Mouse (Mus musculus) lung, postnatal 36 days (tissue): ENCODE measurements around the gene Mpv17l2.

Experiments used
- DNase-seq: peaks from one replicate; pipeline ENCODE4 v3.0.0; 2022; ENCODE audit warnings: mixed read lengths

The Mpv17l2 gene

DNA sequence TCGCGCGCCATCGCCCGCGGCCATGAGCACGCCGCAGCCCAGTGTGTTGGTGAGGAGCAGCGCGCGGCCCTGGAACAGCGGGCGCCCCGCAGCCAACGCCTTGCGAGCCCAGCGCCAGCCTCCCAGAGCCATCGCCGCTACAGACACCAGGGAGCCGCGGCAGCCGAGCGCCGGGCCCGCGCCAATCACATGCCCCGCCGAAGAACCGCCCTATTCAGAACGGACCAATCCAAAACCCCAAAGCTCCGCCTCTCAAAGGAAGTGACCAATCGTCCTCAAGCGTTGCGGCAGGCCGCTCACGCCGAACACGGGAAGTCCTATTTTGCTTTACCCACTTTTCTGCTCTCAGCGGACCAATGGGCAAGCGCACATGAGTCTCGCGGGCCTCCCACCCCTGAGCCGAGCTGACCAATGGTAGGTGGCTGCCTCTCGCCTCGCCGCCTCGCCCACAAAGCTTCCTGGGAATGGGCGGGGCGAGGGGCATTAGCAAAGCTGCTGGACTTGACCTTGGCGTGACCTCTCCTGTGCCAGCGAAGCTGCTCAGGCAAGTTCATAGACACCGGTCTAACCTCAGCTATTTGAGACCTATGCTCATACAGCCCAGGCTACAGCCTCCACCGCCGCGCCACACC lies at the start of gene Mpv17l2:
Gene Mpv17l2 (minus strand): TSS at position 172 of the 632 bp plus-strand sequence.
- DNase-seq, result peak; percentile 99

DNA sequence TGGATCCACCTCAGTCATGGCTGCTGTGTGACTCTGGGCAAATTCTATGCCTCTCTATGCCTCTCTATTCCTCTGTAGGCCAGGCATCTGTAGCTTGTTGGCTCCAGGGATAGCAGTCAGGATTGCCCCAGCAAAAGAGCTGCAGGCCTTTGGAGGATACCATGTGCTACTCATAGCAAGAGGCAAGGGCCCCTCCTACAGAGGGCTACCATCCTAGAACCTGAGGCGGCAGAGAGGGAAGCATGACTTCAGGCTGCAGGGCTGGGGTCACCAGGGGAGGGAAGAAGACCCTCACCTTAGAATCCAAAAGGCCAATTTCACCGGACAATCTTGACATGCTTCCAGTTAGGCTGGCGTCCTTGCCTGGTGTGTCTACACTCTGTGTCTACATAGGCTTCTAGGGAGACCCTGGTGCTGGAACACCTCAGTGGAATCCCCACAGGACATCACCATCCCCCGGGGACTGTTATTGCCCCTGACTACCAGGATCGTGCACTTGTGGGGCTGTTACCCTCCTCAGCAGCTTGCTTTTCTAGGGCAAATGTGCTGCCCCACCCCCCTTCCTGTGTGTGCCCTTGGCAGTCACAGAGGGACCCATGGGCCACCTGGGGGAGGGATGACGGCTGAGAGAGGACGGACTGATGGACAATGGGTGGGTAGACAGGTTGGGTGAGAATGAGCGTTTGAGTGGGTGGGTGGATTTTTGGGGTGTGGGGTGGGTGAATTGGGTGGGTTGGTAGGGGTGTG lies 48.4 kb upstream of the Mpv17l2 start:
- DNase-seq, result no peak

DNA sequence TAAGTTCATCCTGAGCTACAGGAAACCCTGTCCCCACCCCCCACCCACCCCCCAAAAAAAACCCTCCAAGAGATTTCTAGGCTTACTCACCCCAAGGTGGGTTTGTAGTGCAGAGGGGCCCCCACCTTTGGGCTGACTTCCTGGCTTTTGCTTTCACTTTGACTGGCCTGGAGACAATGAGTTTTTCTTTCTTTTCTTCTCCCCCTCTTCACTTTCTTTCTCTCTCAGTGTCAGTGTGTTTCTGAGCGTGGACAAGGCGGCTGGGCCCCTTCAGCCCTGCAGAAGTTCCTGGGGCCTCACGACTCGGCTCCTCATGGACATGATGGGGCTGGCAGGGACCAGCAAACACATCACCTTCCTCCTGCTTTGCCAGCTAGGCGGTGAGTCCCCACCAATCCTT lies 47.5 kb upstream of the Mpv17l2 start, which contains the start of gene Il12rb1:
Gene Il12rb1 (plus strand): TSS at position 211 of the 400 bp plus-strand sequence.
- no peak for DNase-seq

DNA sequence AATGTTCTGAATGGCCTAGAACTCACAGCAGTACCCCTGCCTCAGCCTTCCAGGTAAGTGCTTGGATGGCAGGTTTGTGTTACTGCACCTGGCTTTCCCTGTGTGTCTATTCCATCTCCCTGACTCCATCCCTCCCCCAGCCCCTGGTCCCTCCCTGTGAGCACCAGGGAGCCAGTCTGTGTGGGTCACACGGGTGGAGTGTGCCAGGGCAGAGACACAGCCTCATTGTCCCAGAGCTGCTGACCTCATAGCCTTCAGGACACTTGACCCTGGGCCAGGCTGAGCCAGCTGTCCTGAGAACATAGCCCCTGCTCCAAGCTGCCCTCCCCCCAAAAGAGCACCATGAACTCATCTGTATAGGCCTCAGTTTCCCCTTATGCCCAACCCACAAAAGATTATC lies 46.6 kb upstream of the Mpv17l2 start:
- no peak for DNase-seq

DNA sequence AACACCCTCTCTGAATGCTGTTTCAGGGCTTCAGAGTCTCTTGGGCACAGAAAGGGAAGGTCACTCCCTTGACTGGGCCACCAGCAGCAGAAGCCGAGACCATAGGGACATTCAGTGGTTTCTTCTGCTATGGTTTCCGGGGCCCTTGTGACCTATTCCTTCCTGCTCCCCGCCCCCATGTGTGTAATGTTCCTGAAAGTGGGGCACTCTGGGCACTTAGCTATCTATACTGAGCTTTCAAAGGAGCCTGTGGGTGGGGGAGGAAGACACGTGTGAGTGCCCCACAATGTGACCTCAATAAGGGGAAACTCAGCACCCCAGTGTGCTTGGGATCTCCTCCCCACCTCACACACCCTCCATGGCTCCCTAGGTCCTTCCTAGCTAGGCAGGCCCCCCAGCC lies 45.8 kb upstream of the Mpv17l2 start:
- DNase-seq, result peak; percentile 84

DNA sequence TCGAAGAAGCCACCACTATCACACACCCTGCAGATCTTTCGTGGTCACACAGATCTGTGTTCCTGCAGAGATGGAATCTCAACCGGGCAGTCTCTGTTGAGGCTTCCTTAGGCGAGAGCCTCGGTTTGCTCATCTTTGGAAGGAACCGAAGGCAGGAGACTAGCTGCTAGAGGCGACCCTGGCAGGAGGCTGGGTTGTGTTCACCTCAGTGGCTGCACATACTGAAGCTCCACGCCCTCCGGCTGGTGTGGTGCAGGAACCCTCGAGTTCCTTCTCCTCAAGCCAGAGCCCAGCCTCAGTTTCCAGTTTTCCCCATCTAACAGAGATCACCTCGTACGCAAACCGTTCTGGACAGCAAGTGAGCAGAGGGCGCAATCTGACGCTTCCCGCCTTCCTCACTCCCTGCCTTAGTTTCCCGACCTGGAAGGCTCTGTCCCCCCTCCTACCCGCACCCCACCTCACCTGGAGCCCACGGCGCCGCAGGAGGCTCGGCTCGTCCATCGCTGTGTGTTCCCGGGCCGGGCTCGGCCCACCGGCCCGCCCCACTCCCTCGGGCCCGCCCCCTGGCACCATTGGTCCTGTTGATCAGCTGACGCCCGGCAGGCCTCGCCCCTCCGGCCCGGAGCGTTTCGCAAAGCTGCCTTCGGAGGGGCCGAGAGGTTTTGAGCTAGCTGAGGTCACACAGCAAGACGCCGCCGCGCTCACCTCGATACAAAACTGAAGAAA lies 43.9 kb upstream of the Mpv17l2 start, which contains the start of gene Mast3:
Gene Mast3 (minus strand): TSS at position 574 of the 726 bp plus-strand sequence.
- DNase-seq, result peak; percentile 93

DNA sequence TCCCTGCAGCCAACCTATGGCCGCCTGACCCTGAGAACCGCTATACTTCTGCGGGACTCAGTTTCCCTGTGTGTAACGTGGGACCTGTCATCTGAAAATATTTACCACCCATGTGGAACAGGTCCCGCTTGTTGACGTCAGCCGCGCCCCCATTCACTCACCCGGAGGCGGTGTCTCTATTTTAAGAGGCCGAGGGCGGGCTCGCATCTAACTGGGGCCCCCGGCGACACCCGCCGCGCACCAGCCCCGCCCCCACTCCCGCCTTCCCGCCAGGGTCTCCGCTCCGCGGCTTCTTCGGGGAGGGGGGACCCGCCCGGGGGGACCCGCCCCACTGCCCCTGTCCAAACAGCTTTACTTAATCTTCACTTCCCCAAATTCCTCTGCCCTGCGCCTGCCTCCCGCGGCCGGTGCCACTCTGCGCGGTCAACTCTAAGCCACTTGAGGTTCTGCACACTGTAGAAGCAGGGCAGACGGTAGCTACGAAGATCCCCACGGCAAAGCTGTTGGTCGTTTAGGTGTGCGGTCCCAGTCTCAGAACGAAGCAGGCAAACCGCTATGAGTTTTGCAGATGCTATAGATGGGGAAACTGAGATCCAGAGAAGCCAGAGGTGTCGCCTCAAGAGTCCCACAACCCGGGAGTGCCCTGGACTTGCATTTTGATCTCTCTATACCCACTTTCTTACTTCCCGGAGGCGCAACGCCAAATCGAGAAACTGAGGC lies 43.2 kb upstream of the Mpv17l2 start:
- peak; percentile 70 for DNase-seq

DNA sequence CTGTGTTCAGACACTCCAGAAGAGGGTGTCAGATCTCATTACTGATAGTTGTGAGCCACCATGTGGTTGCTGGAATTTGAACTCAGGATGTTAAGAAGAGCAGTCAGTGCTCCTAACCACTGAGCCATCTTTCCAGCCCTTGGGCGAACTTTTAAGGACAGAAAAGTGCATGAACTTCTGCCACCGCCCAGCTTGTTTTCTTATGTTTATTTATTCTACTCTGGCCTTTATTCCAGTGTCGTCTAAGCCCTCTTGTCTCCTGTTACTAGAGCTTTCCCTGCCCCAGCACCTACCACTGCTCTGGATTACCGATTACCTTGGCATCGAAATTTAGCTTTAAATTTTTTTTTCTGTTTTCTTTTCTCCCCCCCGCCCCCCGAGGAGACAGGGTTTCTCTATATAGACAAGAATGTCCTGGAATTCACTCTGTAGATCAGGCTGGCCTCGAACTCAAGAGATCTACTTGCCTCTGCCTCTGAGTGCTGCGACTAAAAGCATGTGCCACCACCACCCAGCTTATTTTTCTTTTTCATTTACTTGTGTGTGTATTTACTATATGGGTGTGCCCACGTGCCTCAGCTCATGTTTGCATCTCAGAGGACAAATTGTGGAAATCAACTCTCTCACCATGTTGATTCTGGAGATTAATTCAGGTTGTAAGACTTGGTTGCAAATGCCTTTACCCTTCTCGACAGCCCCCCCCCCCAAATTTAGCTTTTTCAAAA lies 42.2 kb upstream of the Mpv17l2 start:
- DNase-seq, result no peak

DNA sequence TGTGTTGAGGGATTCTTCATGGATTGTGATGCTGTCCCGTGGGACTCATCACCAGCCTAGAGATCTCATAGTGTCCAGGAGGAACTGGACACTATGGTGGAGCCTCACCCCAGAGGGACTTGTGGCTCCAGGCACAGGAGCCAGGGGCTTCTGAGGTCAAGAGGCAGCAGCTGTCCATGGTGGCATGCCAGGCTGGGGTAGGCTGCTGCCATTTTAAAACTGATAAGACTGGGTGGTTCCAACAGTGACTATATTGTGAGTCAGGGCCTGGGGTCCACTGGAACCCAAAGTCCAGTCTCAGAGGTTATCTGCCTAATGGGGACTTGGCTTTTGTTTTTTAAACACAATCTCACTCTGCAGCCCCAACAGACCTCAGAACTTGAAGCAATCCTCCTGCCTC lies 41.1 kb upstream of the Mpv17l2 start:
- DNase-seq, result no peak

DNA sequence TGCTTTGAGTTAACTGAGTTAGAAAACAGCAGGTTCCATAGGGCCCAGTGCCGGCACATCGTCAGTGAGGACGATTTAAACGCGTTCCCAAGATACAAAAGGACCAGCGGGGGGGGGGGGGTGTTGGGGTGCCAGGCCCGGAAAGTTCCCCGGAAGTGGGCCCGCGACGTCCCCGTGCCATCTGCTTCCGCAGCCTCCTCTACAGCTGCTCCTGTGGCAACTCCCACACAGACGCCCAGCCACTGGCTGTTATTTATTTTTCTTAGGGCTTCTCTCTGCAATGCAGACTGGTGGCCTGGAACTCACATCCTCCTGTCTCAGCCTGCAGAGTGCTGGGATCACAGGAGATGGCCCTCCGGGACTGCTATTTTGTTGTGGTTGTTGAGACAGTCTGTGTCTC lies 40.4 kb upstream of the Mpv17l2 start:
- peak; percentile 15 for DNase-seq

DNA sequence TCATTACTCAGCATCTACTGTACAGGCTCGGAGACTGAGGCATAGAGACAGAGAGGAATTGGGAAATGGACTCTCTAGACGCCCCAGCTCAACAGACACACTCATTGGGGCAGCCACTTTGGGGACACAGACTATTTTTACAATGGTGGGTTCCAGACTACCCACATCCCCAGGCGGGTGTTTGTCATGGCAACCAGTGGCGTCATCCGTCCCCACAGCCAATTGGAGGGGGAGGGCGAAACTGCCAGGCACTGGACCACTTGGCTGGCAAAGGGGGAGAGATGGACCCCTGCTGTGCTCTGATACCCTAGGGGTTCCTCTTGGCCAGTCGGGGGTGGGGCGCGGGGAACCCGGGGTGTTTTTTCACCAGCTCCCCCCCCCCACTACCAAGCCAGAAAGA lies 39.9 kb upstream of the Mpv17l2 start:
- DNase-seq, result no peak

DNA sequence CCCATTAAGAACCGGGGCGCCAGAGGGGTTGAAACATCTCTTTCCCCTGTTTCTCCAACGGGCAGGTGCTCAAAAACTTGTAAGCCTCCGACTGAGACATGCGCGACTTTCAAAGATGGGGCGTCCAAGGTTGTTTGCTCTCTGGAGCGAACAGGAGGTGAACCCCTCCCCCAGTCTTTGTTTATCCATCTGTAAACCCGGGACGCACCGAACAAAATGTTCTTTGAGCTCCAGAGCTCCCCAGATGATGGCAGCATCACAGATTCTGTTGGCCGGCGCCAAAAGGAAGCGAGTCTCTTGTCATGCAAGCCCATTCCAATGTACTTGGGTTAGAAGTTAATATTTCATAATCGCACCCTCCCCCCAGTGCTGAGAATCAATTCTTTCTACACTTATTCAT lies 37.5 kb upstream of the Mpv17l2 start:
- peak; percentile 56 for DNase-seq

DNA sequence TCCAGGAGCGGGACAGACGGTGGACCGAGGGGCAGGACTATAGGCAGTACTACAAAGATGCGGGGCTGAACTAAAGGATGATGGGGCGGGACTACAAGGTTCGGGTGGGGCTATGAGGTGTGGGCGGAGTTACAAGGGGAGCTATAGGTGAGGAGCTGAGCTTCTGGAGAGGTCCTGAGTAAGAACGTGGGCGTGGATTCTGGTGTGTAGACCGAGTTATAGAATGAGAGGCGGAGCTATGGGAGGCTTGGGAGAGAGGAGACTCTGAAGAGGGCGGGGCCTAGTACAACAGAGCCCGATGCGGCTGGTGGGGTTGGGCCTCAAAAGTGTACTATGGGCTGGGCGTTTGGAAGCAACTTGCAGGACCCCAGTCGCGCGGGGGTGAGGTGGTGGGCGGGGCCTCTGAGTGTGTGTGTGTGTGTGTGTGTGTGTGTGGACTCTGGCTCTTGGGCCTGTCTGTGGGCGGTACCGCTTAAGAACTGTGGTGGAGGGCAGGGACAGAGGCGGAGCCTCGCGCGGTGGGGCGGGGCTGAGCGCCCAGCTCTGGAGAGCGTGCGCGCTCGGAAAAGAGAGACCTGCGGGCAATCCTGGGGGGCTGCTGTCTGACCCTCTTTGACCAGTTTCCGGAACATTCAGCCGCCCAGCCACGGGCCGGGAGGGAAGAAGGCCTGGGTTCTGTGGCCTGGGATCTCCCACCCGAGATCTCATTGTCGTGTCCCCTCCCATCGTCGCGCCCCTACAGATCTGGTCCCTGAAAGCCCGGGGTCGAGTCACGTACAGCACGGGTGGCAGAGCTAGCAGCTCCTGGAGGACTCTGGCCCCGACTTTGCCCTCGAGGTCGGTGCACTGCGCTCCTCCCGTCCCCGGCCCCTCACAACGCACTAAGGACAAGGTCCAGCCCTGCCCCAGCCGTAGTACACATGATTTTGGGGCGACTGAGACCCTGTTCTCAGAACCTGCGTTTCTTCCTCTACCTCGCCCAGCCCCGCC lies 36.6 kb upstream of the Mpv17l2 start:
- peak; percentile 93 for DNase-seq

DNA sequence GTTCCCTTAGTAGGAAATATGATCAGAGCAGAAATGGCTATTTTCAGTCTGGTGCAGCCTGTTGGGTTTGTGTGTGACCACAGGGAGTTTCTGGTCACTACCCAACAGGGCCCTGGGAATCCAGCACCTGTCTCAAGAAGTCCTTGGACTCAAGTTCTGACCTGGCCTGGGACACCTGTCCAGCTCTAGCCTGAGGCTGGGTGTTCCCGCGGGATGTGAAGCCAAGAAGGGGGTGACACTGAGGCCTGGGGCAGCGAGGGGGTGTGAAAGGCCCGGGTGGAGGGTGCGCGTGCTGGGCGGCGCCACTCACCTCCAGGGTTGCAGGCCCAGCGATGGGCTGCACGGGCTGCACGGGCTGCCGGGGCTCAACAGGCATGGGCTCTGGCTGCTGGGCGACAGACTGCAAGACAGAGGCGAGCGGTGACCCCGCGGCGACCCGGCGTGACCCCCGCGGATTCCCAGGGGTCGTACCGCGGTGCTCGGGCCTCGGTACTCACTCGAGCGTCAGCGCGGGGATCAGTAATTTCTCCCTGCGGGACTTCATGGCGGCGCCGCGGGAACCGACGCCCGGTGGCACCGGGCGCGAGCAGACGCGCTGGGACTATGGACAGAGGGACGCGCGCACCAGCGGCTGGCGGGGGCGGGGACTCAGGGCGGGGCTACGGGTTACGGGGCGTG lies 35.8 kb upstream of the Mpv17l2 start:
- DNase-seq, result no peak

DNA sequence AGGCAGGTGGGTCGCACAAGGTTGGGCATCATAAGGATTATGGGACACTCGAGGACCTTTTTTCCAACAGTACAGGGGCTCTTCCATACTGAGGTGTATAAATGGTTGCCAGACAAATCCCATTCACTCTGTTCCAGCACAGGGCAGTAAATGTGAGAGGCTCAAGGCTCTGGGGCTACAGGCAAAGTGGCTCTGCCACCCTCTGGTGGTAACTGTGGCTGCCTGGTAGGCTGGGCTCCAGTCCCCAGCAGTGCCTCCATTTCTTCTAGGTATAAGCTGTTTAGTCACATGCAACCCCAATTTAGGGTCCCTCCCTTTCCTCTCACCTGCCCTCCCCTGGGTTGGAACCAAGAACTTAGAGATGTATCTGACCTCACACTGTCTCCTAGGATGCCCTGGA lies 34.6 kb upstream of the Mpv17l2 start:
- no peak for DNase-seq

DNA sequence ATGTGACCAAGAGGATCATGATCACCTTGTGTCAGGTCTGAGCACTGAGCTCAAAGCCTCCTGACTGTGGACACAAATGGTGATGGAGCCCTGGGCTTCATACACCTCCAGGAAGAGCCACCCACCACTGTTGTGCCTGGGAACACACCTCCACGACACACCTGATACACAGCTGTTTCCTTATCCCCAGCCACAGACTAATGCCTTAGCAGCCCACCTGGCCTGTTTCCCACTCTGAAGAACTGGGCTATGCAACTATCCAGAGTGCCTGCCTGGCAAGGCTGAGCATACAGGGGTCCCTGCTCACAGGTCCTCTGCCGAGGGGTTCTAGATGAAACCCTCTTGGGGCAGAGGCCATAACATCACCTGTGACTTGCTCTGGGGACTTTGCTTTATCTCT lies 33.5 kb upstream of the Mpv17l2 start:
- no peak for DNase-seq

DNA sequence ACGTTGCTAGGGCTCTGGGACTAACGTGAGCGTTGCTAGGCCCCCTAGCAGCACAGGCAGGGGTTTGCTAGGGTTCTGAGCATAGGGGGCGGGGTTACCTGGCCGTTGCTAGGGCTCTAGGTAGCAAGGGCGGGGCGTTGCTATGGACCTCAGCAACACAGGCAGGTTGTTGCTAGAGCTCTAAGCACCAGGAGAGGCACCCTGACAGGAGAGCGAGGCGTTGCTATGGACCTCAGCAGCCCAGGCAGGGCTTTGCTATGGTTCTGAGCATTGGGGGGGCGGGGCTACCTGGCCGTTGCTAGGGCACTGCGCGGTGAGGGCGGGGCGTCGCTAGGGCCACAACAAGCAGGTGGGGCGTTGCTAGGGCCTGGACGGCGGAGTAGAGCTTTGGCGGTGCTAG lies 32.0 kb upstream of the Mpv17l2 start:
- DNase-seq, result peak; percentile 93

DNA sequence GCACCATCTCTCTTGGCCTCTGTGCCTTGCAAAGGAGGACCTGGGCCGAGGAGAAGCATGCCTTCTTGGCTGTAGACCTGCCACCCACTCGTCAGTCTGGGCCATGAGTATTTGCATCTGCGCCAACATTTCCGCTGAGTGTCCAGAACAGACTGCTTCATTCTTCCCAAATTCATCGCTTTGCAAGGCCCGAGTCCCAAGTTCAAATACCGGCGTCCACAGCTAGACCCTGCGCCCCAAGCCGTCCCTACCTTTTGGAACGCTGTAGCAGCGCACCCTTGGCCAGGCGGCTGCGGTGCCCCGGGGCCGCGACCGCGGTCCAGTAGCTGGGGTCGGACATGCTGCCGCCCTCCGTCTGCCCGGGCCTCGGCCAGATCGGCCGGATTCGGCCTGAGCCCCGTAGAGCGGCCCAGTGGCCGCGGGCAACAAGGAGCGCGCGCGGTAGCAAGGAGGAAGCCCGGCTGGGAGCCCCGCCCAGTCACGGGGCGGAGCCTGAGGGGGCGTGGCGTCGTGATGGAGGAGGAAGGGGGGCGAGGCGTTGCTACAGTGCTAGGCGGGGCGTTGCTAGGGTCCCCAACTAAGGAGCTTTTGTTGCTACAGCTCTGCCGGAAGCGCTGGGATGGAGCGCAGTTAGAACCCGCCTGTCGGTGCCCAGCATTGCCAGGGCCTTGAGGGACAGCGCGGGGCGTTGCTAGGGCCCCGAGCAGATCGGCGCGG lies 31.4 kb upstream of the Mpv17l2 start:
- peak; percentile 98 for DNase-seq

DNA sequence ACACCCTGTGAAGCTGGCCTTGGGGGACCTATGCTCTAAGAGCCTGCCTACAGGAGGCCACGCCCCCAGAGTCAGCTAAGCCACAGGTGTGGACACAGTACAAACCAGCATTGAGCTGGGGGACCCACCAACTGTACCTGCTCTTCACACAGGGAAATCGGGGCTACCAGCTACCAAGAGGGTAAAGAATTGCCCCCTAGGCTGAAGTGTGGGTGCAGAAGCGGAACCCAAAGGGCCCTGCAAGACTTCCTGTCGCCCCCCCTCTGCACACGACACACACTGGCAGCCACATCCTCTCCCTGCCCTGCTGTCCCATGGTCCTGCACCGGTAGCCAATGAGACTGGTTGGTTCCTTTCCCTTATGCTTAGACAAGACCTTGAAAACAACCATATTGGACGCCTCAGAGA lies 30.6 kb upstream of the Mpv17l2 start:
- DNase-seq, result peak; percentile 69

DNA sequence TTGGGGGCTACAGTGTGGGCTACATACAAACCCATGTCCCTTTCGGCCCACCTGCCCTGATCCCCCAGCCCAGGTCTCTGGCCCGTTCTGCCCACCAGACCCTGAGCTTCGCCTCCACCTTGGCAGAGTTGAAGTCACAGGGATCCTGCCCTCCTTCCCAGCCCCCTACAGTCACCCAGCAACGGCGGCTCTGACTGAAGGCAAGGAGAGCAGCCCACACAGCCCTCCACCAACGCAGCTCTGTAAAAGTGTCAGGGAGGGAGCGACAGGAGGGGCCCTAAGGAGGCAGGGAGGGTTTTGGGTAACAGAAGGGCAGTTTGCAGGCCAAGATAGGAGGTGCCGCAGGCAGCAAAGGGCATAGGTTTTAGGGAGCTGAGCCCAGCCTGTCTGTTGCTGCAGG lies 30.1 kb upstream of the Mpv17l2 start:
- DNase-seq, result no peak
